Mouse (Mus musculus) forebrain, embryonic 14.5 days (tissue): ENCODE data around the gene Tbkbp1. TPM values are rescaled to one million over a fixed set of nuclear protein-coding genes. Genes with fewer than 3 reads are reported as not detected.

ENCODE experiments used
- ATAC-seq: fragments of 200-750 bp; cut with Nextera tagmentation; 2 replicates; pipeline ENCODE4 v1.8.0; 2017; ENCODE audit warnings: mild to moderate bottlenecking, moderate library complexity
- DNase-seq: peaks from one replicate; pipeline ENCODE4 v3.0.0-alpha.2; 2015; ENCODE audit warnings: low spot score
- H3K27ac ChIP-seq: fragments of 300-500 bp; sonication (generic); 2 replicates; pipeline ENCODE4 v1.5.1; 2014; ENCODE audit warnings: low read depth, mild to moderate bottlenecking, control low read depth, low read length, moderate library complexity
- H3K27me3 ChIP-seq: fragments of 300-500 bp; sonication (generic); replicated peaks from 2 replicates; pipeline ENCODE4 v1.6.1; 2014; ENCODE audit warnings: low read length, control low read depth, mixed read lengths; ENCODE audit not compliant: control insufficient read depth, insufficient read depth
- H3K36me3 ChIP-seq: fragments of 300-500 bp; sonication (generic); 2 replicates; pipeline ENCODE4 v1.6.1; 2014; ENCODE audit warnings: low read length, control low read depth; ENCODE audit not compliant: control insufficient read depth, insufficient read depth
- H3K4me1 ChIP-seq: fragments of 300-500 bp; sonication (generic); 2 replicates; pipeline ENCODE4 v1.6.1; 2014; ENCODE audit warnings: antibody characterized with exemption, low read length, control low read depth; ENCODE audit not compliant: control insufficient read depth, insufficient read depth
- H3K4me2 ChIP-seq: fragments of 300-500 bp; sonication (generic); 2 replicates; pipeline ENCODE4 v1.6.1; 2014; ENCODE audit warnings: mild to moderate bottlenecking, control low read depth, low read length
- H3K4me3 ChIP-seq: fragments of 300-500 bp; sonication (generic); 2 replicates; pipeline ENCODE4 v1.5.1; 2014; ENCODE audit warnings: low read depth, low read length, control low read depth
- H3K9ac ChIP-seq: fragments of 300-500 bp; sonication (generic); 2 replicates; pipeline ENCODE4 v1.6.1; 2014; ENCODE audit warnings: mild to moderate bottlenecking, low read length, control low read depth, moderate library complexity
- H3K9me3 ChIP-seq: fragments of 300-500 bp; sonication (generic); replicated peaks from 2 replicates; pipeline ENCODE4 v1.6.1; 2016; ENCODE audit warnings: low read length, control low read depth, mixed read lengths; ENCODE audit not compliant: control insufficient read depth
- WGBS: fragments of 180-500 bp; shearing (Covaris S2); extraction: QIAGEN DNeasy Blood & Tissue Kit; methylation state at CpG from one replicate; pipeline ENCODE4 v1.1.7; 2014; 5-methylcytosine and 5-hydroxymethylcytosine counted together
- polyA plus RNA-seq: library from polyadenylated mRNA; unstranded; fragments of >200 nt; fragmentation: Nextera tagmentation; extraction: Ambion mirVana; gene quantifications from 2 replicates; pipeline ENCODE4 v1.2.1, GENCODE M21; 2014

Tbkbp1 gene
- polyA plus RNA-seq, 1 experiment from 2014 or later = 4.8 TPM

- peaks cover 22% of the 10 kb centered on the region for H3K36me3 ChIP-seq
- ATAC-seq = no peak
- H3K9me3 ChIP-seq = no peaks in the 10 kb centered on the region
- DNase-seq = no peak
- H3K27ac ChIP-seq = peak overlapping the region; percentile 97; the same call in 1 of the 2 replicates
- WGBS = 34% methylated on average over 3 of the region's 3 CpGs
- H3K4me3 ChIP-seq = peak overlapping the region; percentile 90
- H3K27me3 ChIP-seq = no peaks in the 10 kb centered on the region
- peak overlapping the region; percentile 75 for H3K9ac ChIP-seq
- H3K4me1 ChIP-seq = peaks cover 19% of the 10 kb centered on the region; the same call in 1 of the 2 replicates
- peak overlapping the region; percentile 82 for H3K4me2 ChIP-seq
These were observed 37.9 kb upstream of the Tbkbp1 start for GRCm38 (mm10) chr11:97189231-97189630.

- no peak for DNase-seq
- peak overlapping the region; percentile 82 for H3K4me2 ChIP-seq
- no peak for ATAC-seq
- H3K27ac ChIP-seq = peak overlapping the region; percentile 97
- H3K36me3 ChIP-seq = peaks cover 28% of the 10 kb centered on the region
- peak overlapping the region; percentile 75 for H3K9ac ChIP-seq
- H3K27me3 ChIP-seq = no peaks in the 10 kb centered on the region
- peaks cover 19% of the 10 kb centered on the region; the same call in 1 of the 2 replicates for H3K4me1 ChIP-seq
- H3K4me3 ChIP-seq = peak overlapping the region; percentile 90
- under 1% methylated on average over 15 of the region's 15 CpGs for WGBS
- H3K9me3 ChIP-seq = no peaks in the 10 kb centered on the region
These were observed 37.3 kb upstream of the Tbkbp1 start for GRCm38 (mm10) chr11:97188643-97188955.

GRCm38 (mm10) chr11:97187764-97188642, 36.7 kb upstream of the Tbkbp1 start, which contains the start of gene Kpnb1:
Kpnb1 (minus strand) TSS chr11:97187881.
- ATAC-seq (peak; percentile 96), DNase-seq (peak; percentile 99)
- H3K9me3 ChIP-seq = no peaks in the 10 kb centered on the region
- peaks cover 19% of the 10 kb centered on the region; the same call in 1 of the 2 replicates for H3K4me1 ChIP-seq
- peak within 1 kb of the TSS; percentile 93 for H3K9ac ChIP-seq
- peak within 1 kb of the TSS; percentile 90 for H3K4me3 ChIP-seq
- H3K27ac ChIP-seq = peak within 1 kb of the TSS; percentile 97
- H3K4me2 ChIP-seq = peak within 1 kb of the TSS; percentile 86
- H3K36me3 ChIP-seq = peaks cover 34% of the 10 kb centered on the region
- H3K27me3 ChIP-seq = no peaks in the 10 kb centered on the region
- WGBS = under 1% methylated on average over 61 of the region's 101 CpGs

GRCm38 (mm10) chr11:97186947-97187763, 35.9 kb upstream of the Tbkbp1 start:
- Histone ChIP-seq H3K27me3 (no peaks in the 10 kb centered on the region), H3K4me3 (peak overlapping the region; percentile 90), H3K36me3 (peaks cover 43% of the 10 kb centered on the region), H3K9me3 (no peaks in the 10 kb centered on the region), H3K27ac (peak overlapping the region; percentile 97), H3K9ac (peak overlapping the region; percentile 93), H3K4me1 (peaks cover 19% of the 10 kb centered on the region; the same call in 1 of the 2 replicates), H3K4me2 (peak overlapping the region; percentile 86)
- WGBS = 2% methylated on average over 42 of the region's 74 CpGs
- DNase-seq (peak; percentile 96), ATAC-seq (peak; percentile 74)

- Histone ChIP-seq H3K4me3 (peak overlapping the region; percentile 90), H3K4me1 (peaks cover 19% of the 10 kb centered on the region; the same call in 1 of the 2 replicates), H3K27me3 (no peaks in the 10 kb centered on the region), H3K9ac (peak overlapping the region; percentile 67), H3K9me3 (no peaks in the 10 kb centered on the region), H3K27ac (no peak overlapping the region), H3K36me3 (peaks cover 55% of the 10 kb centered on the region), H3K4me2 (peak overlapping the region; percentile 86)
- DNase-seq (no peak), ATAC-seq (no peak)
- WGBS = 59% methylated on average over 5 of the region's 5 CpGs
These were observed 34.7 kb upstream of the Tbkbp1 start for GRCm38 (mm10) chr11:97185704-97186614.

GRCm38 (mm10) chr11:97184875-97185274, 33.6 kb upstream of the Tbkbp1 start:
- no peak for DNase-seq
- no peak overlapping the region for H3K4me2 ChIP-seq
- no peaks in the 10 kb centered on the region for H3K27me3 ChIP-seq
- no peak overlapping the region for H3K4me3 ChIP-seq
- H3K9ac ChIP-seq = no peak overlapping the region
- 71% methylated on average over 5 of the region's 5 CpGs for WGBS
- ATAC-seq = no peak
- peaks cover 66% of the 10 kb centered on the region for H3K36me3 ChIP-seq
- H3K9me3 ChIP-seq = no peaks in the 10 kb centered on the region
- H3K27ac ChIP-seq = no peak overlapping the region
- peaks cover 19% of the 10 kb centered on the region; the same call in 1 of the 2 replicates for H3K4me1 ChIP-seq

- H3K4me2 ChIP-seq = no peak overlapping the region
- no peak for ATAC-seq
- no peaks in the 10 kb centered on the region for H3K9me3 ChIP-seq
- WGBS = 89% methylated on average over 3 of the region's 3 CpGs
- H3K4me3 ChIP-seq = no peak overlapping the region
- H3K27ac ChIP-seq = no peak overlapping the region
- no peak overlapping the region for H3K9ac ChIP-seq
- H3K36me3 ChIP-seq = peaks cover 89% of the 10 kb centered on the region
- no peaks in the 10 kb centered on the region for H3K27me3 ChIP-seq
- H3K4me1 ChIP-seq = peaks cover 13% of the 10 kb centered on the region; the same call in 1 of the 2 replicates
- DNase-seq = no peak
These were observed 31.2 kb upstream of the Tbkbp1 start for GRCm38 (mm10) chr11:97182446-97182845.

- 87% methylated on average over 5 of the region's 5 CpGs for WGBS
- Histone ChIP-seq H3K9me3 (no peaks in the 10 kb centered on the region), H3K9ac (no peak overlapping the region), H3K4me3 (no peak overlapping the region), H3K4me2 (no peak overlapping the region), H3K27me3 (no peaks in the 10 kb centered on the region), H3K4me1 (peaks cover 8% of the 10 kb centered on the region; the same call in 1 of the 2 replicates), H3K27ac (no peak overlapping the region), H3K36me3 (peaks cover 99% of the 10 kb centered on the region)
- ATAC-seq (no peak), DNase-seq (no peak)
These were observed 29.8 kb upstream of the Tbkbp1 start for GRCm38 (mm10) chr11:97181061-97181460.
